Mouse (Mus musculus) cerebellum, adult 9-11 months (tissue): Measurements from ENCODE around the gene Ncoa3.

Experiments
- DNase-seq: peaks from one replicate; pipeline ENCODE4 v3.0.0; 2022

Ncoa3 gene

DNA sequence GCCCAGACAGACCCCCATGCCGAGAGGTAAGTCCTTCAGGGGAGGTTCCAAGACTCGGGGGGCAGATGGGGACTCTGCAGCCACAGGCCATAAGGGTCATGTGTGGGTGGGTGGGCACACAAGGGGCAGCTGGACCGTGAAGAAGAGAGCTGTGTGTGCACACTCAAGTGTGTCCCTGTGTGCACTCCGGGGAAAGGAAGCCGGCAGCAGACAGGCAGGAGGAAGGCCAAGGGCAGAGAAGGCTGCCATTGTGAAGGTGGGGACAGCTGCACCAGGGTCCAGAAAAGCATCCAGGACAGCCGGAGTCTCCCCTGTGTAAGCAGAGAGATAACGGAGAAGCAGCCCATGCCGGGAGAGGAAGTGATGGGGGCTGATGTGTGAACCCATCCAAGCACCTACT lies 118.3 kb downstream of the Ncoa3 start:
- DNase-seq = no peak

DNA sequence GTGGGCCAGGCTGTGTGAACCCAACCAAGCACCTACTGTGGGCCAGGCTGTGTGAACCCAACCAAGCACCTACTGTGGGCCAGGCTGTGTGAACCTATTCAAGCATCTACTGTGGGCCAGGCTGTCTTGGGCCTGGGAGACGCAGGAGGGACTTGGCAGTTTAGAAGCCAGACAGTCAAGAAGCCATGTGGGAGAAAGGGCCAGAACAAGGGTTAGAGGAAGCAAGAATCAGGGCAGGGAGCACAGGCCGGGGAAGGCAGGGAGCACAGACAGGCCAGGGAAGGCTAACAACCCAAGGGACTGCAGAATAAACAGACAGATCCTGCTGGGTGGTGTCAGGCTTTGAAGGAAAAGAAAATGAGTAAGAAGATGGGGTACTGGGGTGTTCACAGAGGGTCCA lies 118.8 kb downstream of the Ncoa3 start:
- no peak for DNase-seq

DNA sequence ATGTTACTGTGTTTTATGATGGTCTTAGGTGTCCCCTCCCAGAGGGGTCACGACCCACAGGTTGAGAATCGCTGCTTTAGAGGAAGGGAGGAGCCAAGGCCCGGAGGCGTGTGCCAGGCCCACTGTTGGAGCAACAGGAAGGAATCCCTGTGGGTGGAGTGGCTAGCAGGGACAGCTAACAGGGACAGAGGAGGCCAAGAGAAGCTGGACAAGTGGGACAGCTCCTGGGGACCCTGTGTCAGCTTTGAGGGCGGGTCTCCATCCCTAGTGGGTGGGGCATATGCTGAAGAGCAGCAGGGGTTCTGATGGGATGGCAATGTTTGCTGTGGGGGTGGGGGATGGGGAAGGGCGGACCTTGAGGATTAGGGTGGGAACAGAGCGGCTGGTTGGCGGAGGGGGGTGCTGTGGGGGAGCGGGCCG lies 119.4 kb downstream of the Ncoa3 start:
- DNase-seq = no peak

DNA sequence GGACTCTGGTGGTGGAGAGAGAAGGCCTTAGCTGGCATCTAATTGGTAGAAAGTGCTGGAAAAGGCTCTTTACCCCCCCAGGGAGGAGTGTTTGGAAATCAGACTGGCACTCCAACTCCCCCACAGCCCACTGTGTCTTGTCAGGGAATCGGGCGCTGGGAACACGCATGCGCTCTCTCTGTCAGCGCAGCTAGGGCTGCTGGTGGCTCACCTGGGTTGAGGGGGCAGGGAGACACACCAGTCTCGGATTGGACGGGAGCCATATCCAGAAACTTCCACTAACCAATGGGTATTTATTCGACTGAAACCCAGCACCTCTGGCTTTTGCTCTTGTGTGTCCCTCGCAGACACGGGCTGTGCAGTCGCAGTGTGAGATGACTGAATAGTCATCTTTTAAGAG lies 120.5 kb downstream of the Ncoa3 start:
- DNase-seq = no peak

DNA sequence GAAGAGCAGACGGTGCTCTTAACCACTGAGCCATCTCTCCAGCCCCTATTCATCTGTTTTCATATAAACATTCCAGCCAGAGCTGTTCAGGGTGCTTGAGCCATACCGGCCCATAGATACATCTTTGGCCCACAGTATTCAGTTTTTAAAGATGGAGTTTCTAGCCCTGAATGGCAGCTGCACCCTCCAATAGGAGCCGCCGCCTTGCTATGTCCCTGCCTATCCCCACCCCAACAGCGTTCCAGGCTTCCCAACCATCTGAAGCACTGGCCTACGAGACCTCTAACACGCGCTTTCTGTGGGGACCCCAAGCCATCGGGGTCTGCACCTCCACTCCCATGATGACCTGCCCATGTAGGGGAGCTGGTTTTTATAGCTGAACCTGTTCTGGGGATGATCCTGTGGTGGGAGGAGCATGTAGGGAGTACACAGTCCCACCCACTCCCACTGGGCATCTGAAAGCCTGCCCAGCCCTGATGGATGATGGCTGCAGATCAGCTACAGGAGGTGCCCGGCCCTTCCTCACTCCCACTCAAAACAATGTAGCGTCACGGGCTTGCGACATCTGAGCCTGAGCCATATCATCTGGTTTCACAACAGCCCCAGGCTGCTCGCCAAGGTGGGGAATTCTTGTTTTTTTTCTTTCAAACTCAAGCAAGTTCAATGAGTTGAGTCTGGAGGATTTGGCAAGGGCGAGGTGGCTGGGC lies 123.3 kb downstream of the Ncoa3 start:
- DNase-seq = no peak

DNA sequence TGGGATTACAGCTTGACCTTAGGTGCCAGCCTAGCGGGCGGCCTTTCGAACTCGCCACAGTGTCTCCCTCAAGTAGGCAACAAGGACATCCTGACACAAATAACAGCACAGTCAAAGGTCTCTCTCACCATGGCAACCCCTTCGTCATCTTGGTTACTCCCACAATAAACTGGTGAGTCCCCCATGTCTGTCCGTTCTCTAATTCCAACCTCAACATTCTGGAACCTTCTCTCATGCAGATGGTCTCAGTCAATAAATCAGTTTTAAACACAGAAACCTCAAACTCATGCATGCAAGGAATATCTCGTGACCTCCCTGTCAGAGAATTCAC lies 123.8 kb downstream of the Ncoa3 start:
- DNase-seq = no peak

DNA sequence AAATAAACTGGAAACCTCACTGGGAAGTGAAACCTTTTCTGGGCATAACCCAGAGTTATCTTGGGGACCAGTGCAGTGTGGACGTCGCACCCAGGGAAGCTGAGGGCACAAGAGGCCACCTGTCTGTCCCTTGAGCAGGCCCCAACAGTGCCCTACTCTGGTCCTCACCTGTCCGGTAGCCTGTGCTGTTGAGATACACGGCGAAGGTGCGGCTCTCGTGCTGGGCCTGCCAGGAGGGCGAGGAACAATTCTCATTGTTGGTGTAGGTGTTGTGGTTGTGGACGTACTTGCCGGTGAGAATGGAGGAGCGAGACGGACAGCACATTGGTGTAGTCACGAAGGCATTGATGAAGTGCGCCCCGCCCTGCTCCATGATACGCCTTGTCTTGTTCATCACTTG lies 124.3 kb downstream of the Ncoa3 start:
- no peak for DNase-seq

DNA sequence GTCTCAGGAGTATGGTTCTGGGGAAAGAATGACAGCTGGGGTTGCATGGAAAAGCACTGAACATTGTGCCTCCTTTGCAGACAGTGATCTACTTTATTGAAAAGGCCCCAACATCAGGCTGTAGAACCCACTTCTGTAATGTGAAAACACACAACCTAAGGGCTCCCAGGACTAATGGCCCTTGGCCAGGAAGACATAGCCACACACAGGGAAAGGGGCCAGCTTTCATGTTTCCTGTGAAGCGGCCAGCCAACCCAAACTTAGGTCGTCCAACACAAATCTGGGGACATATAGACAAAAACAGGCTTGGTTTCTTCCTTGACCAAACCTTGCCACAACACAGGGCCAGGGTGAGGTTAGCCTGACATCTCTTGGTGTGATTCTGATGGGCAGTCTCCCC lies 127.6 kb downstream of the Ncoa3 start:
- DNase-seq = no peak

DNA sequence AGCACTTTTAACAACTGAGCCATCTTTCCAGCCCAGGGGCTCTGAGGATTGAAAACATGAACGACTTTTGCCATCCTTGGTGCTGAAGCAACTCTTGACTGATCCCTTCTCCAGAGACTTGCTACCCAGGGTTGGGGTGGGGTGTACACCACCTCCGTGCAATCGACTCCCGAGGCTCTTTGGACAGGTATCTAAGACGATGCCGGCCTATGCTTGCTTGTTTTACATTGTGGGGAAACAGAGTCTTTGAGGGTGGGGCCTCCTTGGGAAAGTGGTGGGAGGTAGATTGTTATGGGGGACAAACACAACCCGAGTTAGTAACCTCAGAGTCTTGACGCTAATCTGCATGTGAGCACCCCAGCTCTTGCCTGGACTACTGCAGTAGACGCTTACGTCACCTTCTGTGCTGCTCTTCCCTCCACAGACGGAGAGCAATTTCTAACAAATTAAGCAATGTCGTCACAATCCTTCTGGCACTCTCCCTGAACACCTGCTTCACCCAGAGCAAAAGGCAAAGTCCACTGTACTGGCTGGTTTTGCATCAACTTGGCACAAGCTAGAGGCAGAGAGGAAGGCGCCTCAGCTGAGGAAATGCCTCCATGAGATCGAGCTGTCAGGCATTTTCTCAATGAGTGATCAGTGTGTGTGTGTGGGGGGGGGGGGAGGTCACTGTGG lies 129.4 kb downstream of the Ncoa3 start:
- no peak for DNase-seq

DNA sequence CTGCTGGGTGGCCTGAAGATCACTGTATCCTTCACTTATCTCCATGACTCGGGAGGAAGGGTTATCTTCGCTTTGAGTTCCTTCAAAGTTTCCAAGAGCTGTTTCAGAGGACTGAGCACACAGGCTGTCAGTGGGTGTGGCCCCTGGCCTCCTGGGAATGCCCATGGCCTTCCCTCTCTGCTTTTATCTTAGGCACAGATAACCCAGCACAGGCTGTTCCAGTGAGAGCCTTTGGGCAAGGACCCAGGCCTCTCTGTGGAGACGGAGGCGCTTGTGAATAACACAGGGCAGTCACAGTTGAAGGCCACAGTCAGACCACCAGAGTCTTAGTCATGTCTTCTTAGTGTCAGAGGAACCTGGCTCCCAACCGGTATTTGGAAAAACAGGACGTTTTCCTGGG lies 130.3 kb downstream of the Ncoa3 start:
- DNase-seq = no peak
